Mouse (Mus musculus) stomach, postnatal 0 days (tissue): ENCODE data around the gene Prex1. TPM values are rescaled to one million over a fixed set of nuclear protein-coding genes. Genes with fewer than 3 reads are reported as not detected.

Experiments
- ATAC-seq: fragments of 200-750 bp; cut with Nextera tagmentation; 2 replicates; pipeline ENCODE4 v1.8.0; 2017; ENCODE audit not compliant: low FRiP score, low TSS enrichment
- DNase-seq: peaks from one replicate; pipeline ENCODE4 v3.0.0-alpha.2; 2016; ENCODE audit warnings: low spot score
- H3K27ac ChIP-seq: fragments of 300-500 bp; sonication (generic); replicated peaks from 2 replicates; pipeline ENCODE4 v1.5.1; 2014; ENCODE audit warnings: mild to moderate bottlenecking, control low read depth
- H3K27me3 ChIP-seq: fragments of 300-500 bp; sonication (generic); 2 replicates; pipeline ENCODE4 v1.6.1; 2014; ENCODE audit warnings: low read length; ENCODE audit not compliant: control insufficient read depth, insufficient read depth
- H3K36me3 ChIP-seq: fragments of 300-500 bp; sonication (generic); 2 replicates; pipeline ENCODE4 v1.6.1; 2014; ENCODE audit warnings: low read length, mixed read lengths; ENCODE audit not compliant: control insufficient read depth, insufficient read depth
- H3K4me1 ChIP-seq: fragments of 300-500 bp; sonication (generic); replicated peaks from 2 replicates; pipeline ENCODE4 v1.6.1; 2014; ENCODE audit warnings: antibody characterized with exemption; ENCODE audit not compliant: control insufficient read depth, insufficient read depth
- H3K4me2 ChIP-seq: fragments of 300-500 bp; sonication (generic); replicated peaks from 2 replicates; pipeline ENCODE4 v1.6.1; 2014; ENCODE audit warnings: low read depth, mild to moderate bottlenecking, control low read depth, moderate library complexity
- H3K4me3 ChIP-seq: fragments of 300-500 bp; sonication (generic); 2 replicates; pipeline ENCODE4 v1.5.1; 2014; ENCODE audit warnings: low read depth, low read length, control low read depth
- H3K9ac ChIP-seq: fragments of 300-500 bp; sonication (generic); 2 replicates; pipeline ENCODE4 v1.6.1; 2014; ENCODE audit warnings: mild to moderate bottlenecking, low read length, control low read depth, mixed read lengths
- H3K9me3 ChIP-seq: fragments of 300-500 bp; sonication (generic); 2 replicates; pipeline ENCODE4 v1.6.1; 2016; ENCODE audit warnings: low read length; ENCODE audit not compliant: control insufficient read depth
- CTCF ChIP-seq: IDR thresholded peaks from 2 replicates; pipeline ENCODE4 v1.5.1; 2016; ENCODE audit warnings: antibody characterized with exemption, low read depth, mild to moderate bottlenecking, moderate library complexity
- EP300 ChIP-seq: optimal IDR thresholded peaks from 2 replicates; pipeline ENCODE3; 2016; ENCODE audit warnings: antibody characterized with exemption
- WGBS: fragments of 180-500 bp; shearing (Covaris S2); extraction: QIAGEN DNeasy Blood & Tissue Kit; methylation state at CpG from one replicate; pipeline ENCODE4 v1.1.7; 2014; 5-methylcytosine and 5-hydroxymethylcytosine counted together
- polyA plus RNA-seq: library from polyadenylated mRNA; unstranded; fragments of >200 nt; fragmentation: Nextera tagmentation; extraction: Ambion mirVana; gene quantifications from 2 replicates; pipeline ENCODE4 v1.2.1, GENCODE M21; 2015

The Prex1 gene
- polyA plus RNA-seq, 1 experiment from 2014 or later = 12.0 TPM

DNA sequence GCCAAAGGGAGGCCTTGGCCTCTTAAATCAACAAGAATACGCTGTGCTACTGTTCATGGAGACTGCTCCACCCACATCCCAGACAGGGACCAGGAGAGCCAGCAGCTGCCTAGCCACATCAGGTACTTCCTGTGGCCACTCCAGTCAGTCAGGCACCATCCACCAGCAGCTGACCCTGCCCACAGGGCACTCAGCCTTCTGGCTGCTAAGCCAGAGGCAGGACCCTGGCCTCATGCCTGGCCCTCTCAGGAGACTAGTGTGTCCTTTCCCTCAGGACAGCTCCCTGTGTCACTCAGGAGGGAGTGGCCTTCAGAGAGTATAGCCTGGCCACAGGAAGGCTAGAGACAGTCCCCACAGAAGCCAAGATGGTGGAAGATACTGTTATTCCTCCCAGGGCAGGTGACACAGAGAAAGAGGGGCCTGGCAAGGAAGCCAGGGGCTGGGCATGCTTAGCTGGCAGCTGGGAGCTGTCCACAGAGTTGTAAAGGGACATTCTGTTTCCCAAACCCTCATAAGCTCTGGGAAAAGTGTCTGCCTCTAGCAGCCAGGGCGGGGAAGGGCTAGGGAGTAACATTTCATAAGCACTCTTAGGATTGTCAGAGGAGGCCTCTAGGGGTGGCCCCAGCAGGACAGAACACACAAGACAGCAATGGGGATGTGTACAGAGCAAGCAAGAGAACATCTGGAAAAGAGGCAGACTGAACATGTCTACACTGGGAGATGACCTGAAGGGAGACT, 98.1 kb downstream of the Prex1 start:
- no peaks in the 10 kb centered on the region for H3K4me1 ChIP-seq
- TF ChIP-seq EP300 (no peak), CTCF (no peak)
- WGBS = 68% methylated on average over 2 of the region's 2 CpGs
- DNase-seq (no peak), ATAC-seq (peak; percentile 21; the same call in 1 of the 2 replicates)
- H3K27me3 ChIP-seq = no peaks in the 10 kb centered on the region
- H3K4me2 ChIP-seq = no peak overlapping the region
- no peaks in the 10 kb centered on the region for H3K36me3 ChIP-seq
- no peak overlapping the region for H3K9ac ChIP-seq
- H3K9me3 ChIP-seq = no peaks in the 10 kb centered on the region
- no peak overlapping the region for H3K4me3 ChIP-seq
- 0 out of 2 replicates have a peak overlapping the region, but pooled peaks have one; percentile 30 for H3K27ac ChIP-seq

DNA sequence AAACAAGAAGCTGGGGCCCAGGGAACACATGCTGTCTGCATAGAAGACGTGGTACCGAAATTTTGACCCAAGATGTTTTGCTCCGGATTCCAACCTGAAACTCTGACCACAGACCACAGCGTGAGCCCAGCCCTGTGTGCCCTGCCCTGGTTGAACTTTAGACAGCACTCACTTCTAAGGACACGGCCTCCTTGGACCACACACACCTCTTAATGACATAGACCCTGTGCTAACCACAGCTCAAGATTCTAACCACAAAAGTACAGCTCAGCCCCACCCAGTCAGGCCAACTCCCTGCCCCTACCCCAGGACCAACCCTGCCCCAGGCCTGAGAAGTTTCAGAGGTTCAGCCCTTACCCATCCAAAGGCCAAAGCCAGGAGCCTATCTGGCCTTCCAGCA, 103.4 kb downstream of the Prex1 start:
- no peaks in the 10 kb centered on the region for H3K27me3 ChIP-seq
- ATAC-seq (peak; percentile 62), DNase-seq (no peak)
- H3K4me3 ChIP-seq = no peak overlapping the region
- 66% methylated on average over 5 of the region's 5 CpGs for WGBS
- no peaks in the 10 kb centered on the region for H3K4me1 ChIP-seq
- no peaks in the 10 kb centered on the region for H3K9me3 ChIP-seq
- no peak overlapping the region for H3K4me2 ChIP-seq
- no peak overlapping the region for H3K9ac ChIP-seq
- TF ChIP-seq EP300 (no peak), CTCF (no peak)
- H3K27ac ChIP-seq = no peak overlapping the region
- H3K36me3 ChIP-seq = no peaks in the 10 kb centered on the region

- Histone ChIP-seq H3K4me2 (no peak overlapping the region), H3K27ac (no peak overlapping the region), H3K36me3 (no peaks in the 10 kb centered on the region), H3K4me3 (no peak overlapping the region), H3K27me3 (no peaks in the 10 kb centered on the region), H3K9me3 (no peaks in the 10 kb centered on the region), H3K9ac (peak overlapping the region; percentile 35; the same call in 1 of the 2 replicates), H3K4me1 (no peaks in the 10 kb centered on the region)
- no peak for DNase-seq
- WGBS = 13% methylated on average over 8 of the region's 8 CpGs
- ATAC-seq = no peak
- TF ChIP-seq EP300 = no peak
Measured at GRCm38 (mm10) chr2:166608509-166608908, 105.1 kb downstream of the Prex1 start.

- Histone ChIP-seq H3K4me3 (no peak overlapping the region), H3K4me1 (no peaks in the 10 kb centered on the region), H3K9me3 (no peaks in the 10 kb centered on the region), H3K4me2 (no peak overlapping the region), H3K36me3 (no peaks in the 10 kb centered on the region), H3K27ac (no peak overlapping the region), H3K27me3 (no peaks in the 10 kb centered on the region), H3K9ac (no peak overlapping the region)
- TF ChIP-seq EP300 (no peak), CTCF (no peak)
- no peak for DNase-seq
- no peak for ATAC-seq
- 78% methylated on average over 17 of the region's 17 CpGs for WGBS
Measured at GRCm38 (mm10) chr2:166606481-166607245, 107.0 kb downstream of the Prex1 start.

GRCm38 (mm10) chr2:166606053-166606452, 107.6 kb downstream of the Prex1 start:
- Histone ChIP-seq H3K36me3 (no peaks in the 10 kb centered on the region), H3K9me3 (no peaks in the 10 kb centered on the region), H3K27me3 (no peaks in the 10 kb centered on the region), H3K9ac (no peak overlapping the region), H3K27ac (no peak overlapping the region), H3K4me3 (no peak overlapping the region), H3K4me1 (no peaks in the 10 kb centered on the region), H3K4me2 (no peak overlapping the region)
- ATAC-seq (no peak), DNase-seq (no peak)
- TF ChIP-seq EP300 (no peak), CTCF (peak; percentile 50)
- WGBS = 68% methylated on average over 6 of the region's 6 CpGs
